Mouse (Mus musculus) gastrocnemius, postnatal 4 days (tissue): ENCODE measurements around the gene Gzf1. TPM values are rescaled to one million over a fixed set of nuclear protein-coding genes. Genes with fewer than 3 reads are reported as not detected.
A peak's percentile ranks its signal among the peaks of the same experiment; 100 is the strongest.

Experiments
- DNase-seq, 2 experiments: peaks; one replicate each; pipeline ENCODE4 v3.0.0; 2021 to 2022; ENCODE audit warnings: low spot score in 2 of 2, mixed read lengths in 2 of 2
- total RNA-seq, 2 experiments: library from RNA; stranded (reverse); gene quantifications; 2 replicates each; pipeline ENCODE4 v1.2.3; 2021

Gzf1 gene
- total RNA-seq, 2 experiments from 2014 or later = 19.3 to 20.0 TPM

- no peak for DNase-seq
Observed at GRCm38 (mm10) chr2:148690781-148691180, 10.0 kb downstream of the Gzf1 start.

DNA sequence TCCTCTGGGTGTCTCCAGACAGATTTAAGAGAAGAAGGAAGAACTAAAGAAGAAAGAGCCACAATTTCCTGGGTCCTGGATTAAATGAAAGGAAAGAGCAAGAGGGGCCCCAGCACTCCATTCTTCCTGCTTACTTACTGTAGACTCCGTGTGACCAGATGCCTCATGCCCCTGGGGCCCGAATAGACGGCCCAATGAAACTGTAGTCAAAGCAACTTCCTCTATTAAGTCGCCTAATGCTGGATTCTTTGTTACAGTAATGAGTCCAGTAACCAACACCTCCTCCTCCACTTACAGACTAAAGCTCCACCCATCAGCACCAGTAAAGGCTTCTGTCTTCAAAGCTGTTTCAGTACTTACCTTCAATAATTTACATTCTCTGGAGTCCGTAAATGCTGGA lies 17.7 kb downstream of the Gzf1 start:
- DNase-seq = no peak

GRCm38 (mm10) chr2:148706409-148707201 lies 25.8 kb downstream of the Gzf1 start:
- DNase-seq = no peak

DNA sequence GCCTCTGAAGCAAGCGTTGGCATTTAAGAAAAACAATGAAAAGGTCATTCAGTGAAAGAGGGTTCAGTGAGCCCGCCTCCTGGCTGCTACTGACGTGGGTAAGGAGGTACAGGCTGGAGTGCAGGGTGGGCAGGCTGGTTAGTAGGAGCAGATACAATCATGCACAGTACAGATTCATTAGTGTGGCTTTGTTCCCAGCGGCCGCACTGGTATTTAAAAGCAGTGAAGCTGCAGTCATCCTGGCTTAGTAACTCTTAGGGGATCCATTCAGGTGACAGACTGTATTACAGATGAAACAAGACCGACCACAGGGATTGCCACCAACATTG lies 26.3 kb downstream of the Gzf1 start:
- no peak for DNase-seq

DNA sequence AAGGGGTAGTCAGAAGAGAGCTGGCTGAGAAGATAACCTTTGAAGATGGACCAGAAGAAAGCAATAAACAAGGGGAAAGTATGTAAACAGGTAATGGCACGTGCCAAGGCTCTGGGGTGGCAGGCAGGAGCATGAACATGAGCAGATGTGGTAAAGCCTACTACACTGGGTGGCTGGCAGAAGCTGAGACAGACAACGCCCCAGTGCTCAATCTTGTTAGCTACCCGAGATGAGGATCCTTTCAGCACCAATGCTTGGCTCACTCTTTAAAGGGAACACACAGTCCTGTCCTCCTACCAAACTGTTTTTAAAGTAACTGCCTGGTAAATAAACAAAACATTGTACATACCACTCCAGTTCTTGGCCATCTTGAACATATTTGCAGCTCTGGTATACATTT lies 31.5 kb downstream of the Gzf1 start:
- no peak for DNase-seq

DNA sequence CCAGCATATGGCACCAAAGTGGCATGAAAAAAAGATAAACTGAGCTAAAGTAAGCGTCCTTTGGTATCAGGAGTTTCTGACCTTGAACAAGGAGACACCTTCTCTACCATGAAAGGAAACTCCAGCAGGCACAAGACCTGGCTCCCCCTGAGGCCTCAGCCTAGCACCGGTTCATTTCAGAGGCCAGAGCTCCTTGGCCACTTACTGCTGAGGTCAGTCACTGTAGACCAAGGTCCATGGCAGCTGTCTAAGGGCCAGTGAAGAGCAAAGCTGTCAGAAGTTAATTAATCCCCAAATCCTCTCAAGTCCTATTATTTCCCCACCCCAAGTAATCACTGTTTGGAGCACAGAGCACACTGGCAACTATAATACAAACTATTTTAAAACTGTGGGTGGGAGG lies 36.2 kb downstream of the Gzf1 start:
- no peak for DNase-seq

- no peak for DNase-seq
Observed at GRCm38 (mm10) chr2:148719271-148719995, 38.6 kb downstream of the Gzf1 start.

DNA sequence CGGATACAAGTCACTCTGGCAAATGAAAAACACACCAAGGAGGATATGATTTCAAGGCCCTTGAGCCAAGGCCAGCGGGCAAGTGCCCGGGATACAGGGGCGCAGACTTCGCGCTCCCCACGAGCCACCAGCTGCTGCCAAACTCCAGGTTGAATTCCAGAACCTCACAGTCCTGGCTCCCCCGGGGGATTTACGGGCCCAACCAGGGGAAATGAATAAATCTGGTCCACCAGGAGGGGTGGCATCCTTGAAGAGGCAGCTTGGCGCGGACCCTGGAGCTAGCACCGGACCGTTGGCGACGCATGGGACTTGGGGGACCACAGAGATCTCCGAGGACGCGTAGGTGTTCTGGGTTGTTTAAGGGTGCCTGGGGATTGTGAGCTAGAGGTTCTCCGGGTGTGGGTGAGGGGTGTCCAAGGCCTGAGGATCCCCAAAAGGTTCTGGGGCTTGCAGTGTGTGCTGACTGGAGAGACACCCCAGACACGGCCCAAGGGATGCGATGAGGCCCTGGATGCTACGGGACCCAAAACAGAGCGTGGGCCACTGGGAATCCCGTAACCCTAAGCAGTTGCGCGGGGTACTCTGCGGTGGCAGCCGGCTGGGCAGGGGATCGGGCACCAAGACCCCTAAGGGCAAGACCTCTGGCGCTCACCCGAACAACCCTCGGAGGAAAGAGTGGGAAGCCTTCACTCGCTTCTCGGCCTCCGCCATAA lies 50.9 kb downstream of the Gzf1 start:
- peak in 1 of 2 experiments; percentile 20 for DNase-seq

GRCm38 (mm10) chr2:148732327-148733000 lies 51.6 kb downstream of the Gzf1 start, which contains the start of gene Napb:
TSS of gene Napb (minus strand) at chr2:148732467.
- DNase-seq = peak; percentile 67 to 90

Other genes starting within 250 kb of the Gzf1 start
- gene Cd93, start 237.5 kb upstream of the Gzf1 start, total RNA-seq = 100 to 1,000 TPM; 101 to 104 TPM
- 10 to 100 TPM; 14.0 to 14.2 TPM for gene Nxt1, start 8.4 kb upstream of the Gzf1 start, total RNA-seq
- gene Napb, start 51.4 kb downstream of the Gzf1 start, total RNA-seq = 10 to 100 TPM in 1 of 2 experiments, 1 to 10 TPM in 1; 6.8 to 11.1 TPM
- gene Cstl1, start 69.3 kb downstream of the Gzf1 start, total RNA-seq = under 1 TPM; 0.44 to 0.83 TPM
- not detected for gene Cst11, start 90.5 kb downstream of the Gzf1 start, total RNA-seq
- not detected for gene 8030411F24Rik, start 101.0 kb downstream of the Gzf1 start, total RNA-seq
- not detected for gene Cst12, start 108.3 kb downstream of the Gzf1 start, total RNA-seq
- not detected for gene Cst8, start 117.8 kb downstream of the Gzf1 start, total RNA-seq
- not detected for gene Cst13, start 139.1 kb downstream of the Gzf1 start, total RNA-seq
- gene Cst9, start 154.1 kb downstream of the Gzf1 start, total RNA-seq = not detected
- not detected for gene 9230104L09Rik, start 184.0 kb downstream of the Gzf1 start, total RNA-seq
- 100 to 1,000 TPM; 380 to 427 TPM for gene Cst3, start 194.7 kb downstream of the Gzf1 start, total RNA-seq